Mouse (Mus musculus) megakaryocyte-erythroid progenitor cell, adult 5-6 weeks (primary cell): ENCODE measurements around the gene Inca1. TPM values are rescaled to one million over a fixed set of nuclear protein-coding genes. Genes with fewer than 3 reads are reported as not detected.

Source experiments
- ATAC-seq: replicated peaks from 2 replicates; pipeline ENCODE4 v1.8.0; 2016; ENCODE audit warnings: mild to moderate bottlenecking, inconsistent platforms; ENCODE audit not compliant: severe bottlenecking, poor library complexity, low FRiP score, low TSS enrichment
- total RNA-seq, 2 experiments: library from RNA; stranded (forward) in 1 of 2; stranded (reverse) in 1 of 2; fragments of 200-1000, 215-1000 nt in 1 of 2; fragments of >200 nt in 1 of 2; fragmentation: Nextera tagmentation in 1 of 2; gene quantifications; 2 replicates each; pipeline ENCODE4 v1.2.3; 2014 to 2017

Inca1 gene
- 0.69 TPM in 1 of 2 replicates, not detected in the other for total RNA-seq (2014; fragmentation: Nextera tagmentation)
- total RNA-seq (2017), result 0.42 TPM in 1 of 2 replicates, not detected in the other

GRCm38 (mm10) chr11:70699722-70700556 lies at the start of gene Inca1, which contains the start of gene Kif1c:
TSS of gene Inca1 (minus strand) at chr11:70700155.
TSS of gene Kif1c (plus strand) at chr11:70700548.
- ATAC-seq, result peak; percentile 98

GRCm38 (mm10) chr11:70747876-70748545 lies 48.1 kb upstream of the Inca1 start:
- ATAC-seq, result no peak

GRCm38 (mm10) chr11:70745636-70746035 lies 45.7 kb upstream of the Inca1 start:
- no peak for ATAC-seq

DNA sequence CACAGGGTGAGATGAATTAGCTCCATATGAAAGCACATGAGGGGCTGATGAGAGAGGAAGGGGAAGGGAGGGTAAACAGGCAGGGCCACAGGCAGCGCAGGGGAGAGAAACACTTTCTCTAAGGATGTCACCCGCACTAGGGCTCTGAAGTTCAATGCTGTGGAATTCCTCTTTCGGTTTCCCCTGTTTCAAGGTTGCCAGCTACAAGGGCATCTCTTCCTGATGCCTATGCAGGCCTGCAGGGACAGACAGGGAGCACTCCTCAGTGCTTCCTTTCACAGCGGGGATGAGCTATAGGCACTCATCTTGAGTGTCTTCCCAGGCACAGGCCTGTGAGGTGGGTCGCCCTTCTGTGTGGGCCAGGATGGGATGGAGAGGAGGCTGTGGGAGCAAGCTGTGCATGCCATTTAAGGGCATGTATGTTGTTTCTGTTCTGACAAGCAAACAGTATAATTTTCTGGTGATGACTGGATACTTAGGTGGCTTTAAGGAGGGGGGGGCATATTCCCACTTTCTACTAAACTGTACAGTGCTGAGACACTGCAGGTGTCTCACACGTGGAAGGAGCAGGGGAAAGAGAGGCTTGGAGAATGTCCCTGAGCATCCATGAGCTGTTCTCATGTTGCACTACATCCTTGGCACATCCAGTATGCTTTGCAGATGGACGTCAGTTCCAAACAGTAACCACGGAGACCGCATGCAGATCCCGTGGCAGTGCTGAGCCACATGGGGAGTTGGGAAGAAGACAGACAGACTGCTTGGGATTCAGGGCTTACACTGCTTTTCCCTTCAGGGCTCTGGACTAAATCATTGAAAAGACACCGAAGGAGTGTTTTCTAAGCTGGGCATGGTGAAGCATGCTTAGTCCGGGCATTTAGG lies 42.9 kb upstream of the Inca1 start:
- ATAC-seq, result no peak

DNA sequence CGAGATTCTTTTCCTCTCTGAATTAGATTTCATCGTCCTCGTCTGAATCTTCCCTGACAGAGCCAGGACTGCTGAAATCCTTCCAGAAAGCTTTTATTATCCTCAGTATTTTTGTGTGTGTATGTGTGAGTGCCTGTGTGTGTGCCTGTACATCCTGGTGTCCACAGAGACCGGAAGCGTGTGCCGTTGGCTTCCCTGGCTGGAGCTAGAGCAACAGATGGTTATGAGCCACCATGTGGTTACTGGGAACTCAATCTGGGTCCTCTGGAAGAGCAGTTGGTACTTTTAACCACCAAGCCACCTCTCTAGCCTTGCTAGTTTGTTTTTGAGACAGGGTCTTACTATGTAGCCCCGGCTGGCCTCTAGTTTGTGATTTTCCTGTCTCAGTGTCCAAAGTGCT lies 42.2 kb upstream of the Inca1 start:
- ATAC-seq, result no peak

GRCm38 (mm10) chr11:70741603-70742002 lies 41.6 kb upstream of the Inca1 start:
- ATAC-seq, result no peak

- 0 out of 2 replicates have a peak, but pooled peaks have one; percentile 50 for ATAC-seq
Measured at GRCm38 (mm10) chr11:70737749-70738148, 37.8 kb upstream of the Inca1 start.

DNA sequence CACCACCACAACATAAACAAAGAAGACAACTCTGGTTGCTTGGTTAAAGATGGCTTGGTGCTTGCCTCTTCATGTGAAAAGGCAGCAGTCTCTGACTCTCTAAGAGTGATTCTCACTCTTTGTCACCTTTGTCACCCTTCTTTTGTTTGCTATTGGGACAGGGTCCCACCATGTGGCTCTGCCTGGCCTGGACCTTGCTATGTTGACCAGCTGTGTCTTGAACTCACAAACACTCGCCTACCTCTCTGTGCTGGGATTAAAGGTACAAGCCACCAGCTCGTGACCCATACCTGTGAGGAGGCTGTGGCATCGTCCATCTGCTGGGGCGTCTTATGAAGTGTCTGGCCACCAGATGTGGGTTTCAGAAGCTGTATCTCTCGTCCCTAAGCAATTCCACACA lies 33.3 kb upstream of the Inca1 start:
- ATAC-seq, result no peak

DNA sequence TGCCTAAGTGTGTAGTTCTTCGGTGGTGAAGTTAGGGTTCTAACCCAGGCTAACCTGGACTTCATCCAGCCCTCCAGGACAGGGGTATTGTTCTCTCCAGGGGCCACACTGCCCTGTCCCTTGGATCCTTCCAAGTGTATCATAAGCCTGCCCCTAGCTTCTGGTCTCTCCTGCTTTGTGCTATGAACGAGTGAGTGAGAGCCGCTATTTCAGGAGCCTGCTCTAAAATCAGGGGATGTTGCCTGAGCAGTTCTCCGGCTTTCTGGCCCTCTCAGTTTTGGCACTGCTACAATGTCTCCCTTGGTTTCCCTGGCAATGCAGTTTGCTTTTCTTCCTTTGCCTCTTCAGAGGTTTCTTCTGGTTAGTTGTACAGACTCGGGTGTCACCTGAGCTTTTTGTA lies 31.2 kb upstream of the Inca1 start:
- ATAC-seq, result no peak

DNA sequence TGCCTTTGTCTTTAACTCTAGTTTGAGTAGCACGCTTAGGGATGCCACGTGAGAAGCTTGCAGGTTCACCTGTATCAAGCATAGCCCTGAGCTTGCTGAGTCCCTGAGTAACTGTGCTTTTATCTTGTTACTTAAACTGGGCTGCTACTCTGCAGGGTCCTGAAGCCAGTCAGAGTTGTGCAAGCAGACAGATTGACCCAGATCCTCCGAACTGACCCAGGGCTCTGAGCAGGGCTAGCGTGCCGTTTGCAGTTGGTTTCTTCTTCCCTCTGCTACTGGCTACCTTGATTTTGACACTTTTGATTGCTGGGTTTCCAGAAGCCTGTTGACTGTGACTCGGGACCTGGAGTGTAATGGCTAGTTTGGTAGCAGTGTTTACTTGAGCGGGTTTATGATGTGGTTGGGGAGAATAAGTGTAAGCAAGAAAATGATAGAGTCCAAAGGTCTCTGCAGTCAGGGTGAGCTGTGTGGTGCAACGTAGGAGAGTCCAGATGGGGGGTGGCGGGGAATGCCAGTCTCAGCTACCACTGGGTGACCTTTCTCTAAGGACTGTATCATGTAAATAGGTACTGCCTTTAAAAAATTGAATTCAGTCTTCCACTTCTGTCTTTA lies 30.6 kb upstream of the Inca1 start:
- no peak for ATAC-seq

DNA sequence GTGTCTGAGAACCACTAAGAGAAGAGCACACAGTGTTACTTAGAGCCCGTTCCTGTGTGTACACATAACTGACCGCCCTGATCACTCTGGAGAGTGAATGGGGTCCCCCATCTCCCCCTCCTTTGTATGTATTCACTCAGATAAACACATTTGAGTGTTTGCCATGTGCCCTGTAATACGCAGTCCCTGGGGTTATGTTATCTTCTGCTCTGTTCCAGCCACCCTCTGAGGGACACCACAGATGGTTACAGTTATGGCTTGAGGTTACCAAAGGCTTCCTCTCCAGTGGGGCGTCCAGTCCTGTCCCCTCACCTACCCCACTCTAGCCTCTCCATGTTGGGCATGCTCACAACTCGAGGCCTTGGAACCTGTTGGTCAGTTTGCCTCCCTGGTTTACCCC lies 27.4 kb upstream of the Inca1 start:
- ATAC-seq, result peak; percentile 52

GRCm38 (mm10) chr11:70726585-70726984 lies 26.6 kb upstream of the Inca1 start:
- no peak for ATAC-seq

DNA sequence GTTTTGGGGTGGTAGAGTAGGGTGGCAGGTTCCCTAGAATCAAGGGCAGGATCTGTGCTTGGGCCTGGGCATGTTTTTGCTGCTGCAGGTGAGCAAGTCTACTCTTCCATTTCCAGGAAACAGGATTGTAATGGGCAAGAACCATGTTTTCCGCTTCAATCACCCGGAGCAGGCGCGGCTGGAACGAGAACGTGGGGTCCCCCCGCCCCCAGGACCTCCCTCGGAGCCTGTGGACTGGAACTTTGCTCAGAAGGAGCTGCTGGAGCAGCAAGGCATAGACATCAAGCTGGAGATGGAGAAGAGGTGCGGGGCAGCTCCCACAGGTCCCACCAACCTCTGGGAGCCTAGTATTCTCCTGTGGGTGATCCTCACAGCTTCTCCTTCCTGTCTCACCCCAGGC lies 24.8 kb upstream of the Inca1 start:
- no peak for ATAC-seq

DNA sequence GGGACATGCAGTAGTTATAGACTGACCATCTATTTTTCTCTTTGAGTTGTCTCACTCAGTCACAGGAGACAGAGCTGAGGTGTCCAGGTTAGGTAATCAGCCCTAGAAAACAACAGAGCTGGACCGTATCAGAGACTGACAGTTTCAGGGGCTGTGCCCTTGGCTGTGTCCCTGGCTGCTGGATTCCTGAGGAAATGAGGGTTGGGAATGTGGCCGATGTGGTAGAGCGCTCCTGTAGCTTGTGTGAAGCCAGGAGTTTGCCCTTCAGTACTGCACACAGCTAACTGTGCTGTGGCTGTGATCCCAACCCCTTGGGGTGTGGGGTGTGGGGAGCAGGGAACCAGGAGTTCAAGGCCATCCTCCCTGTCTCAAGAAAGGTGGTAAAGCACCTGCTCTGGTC lies 21.1 kb upstream of the Inca1 start:
- ATAC-seq, result no peak

DNA sequence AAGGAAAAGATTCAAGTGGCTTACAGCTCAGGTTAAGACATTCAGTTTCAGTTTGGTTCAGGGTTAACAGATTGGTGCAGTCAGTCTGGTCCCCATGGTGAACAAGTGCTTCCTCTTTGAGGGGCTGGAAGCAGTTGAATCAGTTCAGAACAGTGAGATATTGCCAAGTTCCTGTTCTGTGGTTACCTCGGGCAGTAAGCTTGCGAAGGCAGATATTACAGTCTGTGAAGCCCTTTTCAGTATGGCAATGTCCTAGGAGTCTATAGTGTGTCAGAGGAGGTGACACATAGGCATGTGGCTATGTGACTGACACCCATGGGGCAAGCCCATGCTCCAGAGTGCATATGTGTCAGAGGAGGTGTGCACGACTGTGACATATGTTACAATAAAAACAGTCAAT lies 20.6 kb upstream of the Inca1 start:
- peak; percentile 48; the same call in 1 of the 2 replicates for ATAC-seq

DNA sequence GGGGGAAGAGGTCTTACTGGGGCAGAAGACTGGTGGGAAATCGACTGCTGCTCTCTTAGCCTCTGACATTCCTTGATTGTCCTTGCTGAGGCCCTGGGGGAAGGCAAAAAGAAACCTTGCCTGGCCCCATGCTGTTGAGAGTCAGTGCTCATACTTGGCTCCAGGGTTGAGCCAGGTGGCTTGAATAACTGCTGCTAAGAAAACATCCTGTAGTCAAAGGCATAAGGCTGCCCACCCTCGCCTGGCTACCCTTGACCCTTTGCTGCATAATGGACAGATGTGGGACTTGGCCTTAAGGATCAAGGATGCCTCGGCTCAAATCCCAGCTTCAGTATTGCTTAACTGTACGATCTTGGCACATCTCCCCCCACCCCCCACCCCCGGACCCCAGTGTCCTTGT lies 18.5 kb upstream of the Inca1 start:
- ATAC-seq, result no peak

DNA sequence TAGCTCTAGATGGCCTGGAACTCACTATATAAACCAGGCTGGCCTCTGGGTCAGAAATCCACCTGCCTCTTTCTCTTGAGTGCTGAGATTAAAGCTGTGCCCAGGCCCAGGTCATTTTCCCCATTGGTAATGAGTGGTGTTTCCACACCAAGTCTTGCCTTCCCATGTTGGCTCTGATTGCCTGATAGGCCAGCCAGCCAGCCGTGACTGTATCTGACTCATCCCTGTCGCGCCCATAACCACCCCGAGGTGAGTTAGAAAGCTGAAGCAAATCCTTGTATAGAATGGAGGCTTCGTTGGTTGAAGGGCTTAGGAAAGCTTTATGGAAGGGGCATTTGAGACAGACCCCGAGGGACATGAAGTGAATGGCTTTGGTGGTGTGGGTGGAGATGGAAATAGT lies 15.9 kb upstream of the Inca1 start:
- no peak for ATAC-seq

DNA sequence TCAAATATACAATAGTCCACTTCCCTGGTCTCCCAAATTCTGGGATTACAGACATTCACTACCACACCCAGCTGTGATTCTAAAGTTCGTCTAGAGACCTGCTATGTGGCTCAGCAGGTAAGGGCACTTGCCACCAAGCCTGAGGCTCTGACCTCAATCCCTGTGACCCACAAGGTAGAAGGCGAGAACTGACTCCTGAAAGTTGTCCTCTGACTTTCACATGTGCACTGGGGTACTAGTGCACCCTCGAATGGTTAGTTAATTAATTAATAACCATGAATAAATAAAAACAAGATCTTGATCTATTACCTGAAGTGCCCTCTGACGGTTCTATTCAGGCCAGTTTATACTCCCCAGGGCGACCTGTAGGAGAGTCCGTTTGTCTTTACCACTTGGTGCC lies 13.3 kb upstream of the Inca1 start:
- no peak for ATAC-seq

DNA sequence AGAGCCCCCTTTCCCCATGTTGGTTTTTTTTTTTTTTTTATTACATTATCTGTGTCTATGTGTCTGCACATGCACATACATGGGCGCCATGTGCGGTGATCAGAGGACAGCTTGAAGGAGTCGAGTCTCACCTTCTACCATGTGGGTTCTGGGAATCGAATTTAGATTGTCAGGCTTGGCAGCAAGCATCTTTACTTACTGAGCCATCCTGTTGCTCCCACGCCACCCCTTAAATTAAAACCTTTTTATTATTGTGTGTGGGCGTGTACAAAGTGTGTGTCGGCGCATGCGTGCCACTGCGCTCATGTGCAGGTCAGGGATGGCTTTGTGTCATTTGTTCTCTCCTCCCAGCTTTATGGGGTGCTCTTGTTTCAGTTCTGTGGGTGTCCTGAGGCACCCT lies 11.1 kb upstream of the Inca1 start:
- ATAC-seq, result no peak
